Mouse (Mus musculus) liver, postnatal 0 days (tissue): ENCODE measurements around the gene Tns1. TPM values are rescaled to one million over a fixed set of nuclear protein-coding genes. Genes with fewer than 3 reads are reported as not detected.

Source experiments
- ATAC-seq: fragments of 200-750 bp; cut with Nextera tagmentation; 2 replicates; pipeline ENCODE4 v1.8.0; 2017; ENCODE audit warnings: mild to moderate bottlenecking, moderate library complexity
- DNase-seq: peaks from one replicate; pipeline ENCODE4 v3.0.0-alpha.2; 2016
- H3K27ac ChIP-seq: fragments of 300-500 bp; sonication (generic); 2 replicates; pipeline ENCODE4 v1.5.1; 2014; ENCODE audit warnings: antibody characterized with exemption, moderate library complexity, mild to moderate bottlenecking, low read depth
- H3K27me3 ChIP-seq: fragments of 300-500 bp; sonication (generic); 2 replicates; pipeline ENCODE4 v1.6.1; 2014; ENCODE audit warnings: low read length, control low read depth, mixed read lengths; ENCODE audit not compliant: insufficient read depth
- H3K36me3 ChIP-seq: fragments of 300-500 bp; sonication (generic); replicated peaks from 2 replicates; pipeline ENCODE4 v1.6.1; 2014; ENCODE audit warnings: mild to moderate bottlenecking, control low read depth, low read length, moderate library complexity, mixed read lengths; ENCODE audit not compliant: insufficient read depth
- H3K4me1 ChIP-seq: fragments of 300-500 bp; sonication (generic); 2 replicates; pipeline ENCODE4 v1.6.1; 2014; ENCODE audit warnings: antibody characterized with exemption, mild to moderate bottlenecking, control low read depth; ENCODE audit not compliant: insufficient read depth
- H3K4me2 ChIP-seq: fragments of 300-500 bp; sonication (generic); 2 replicates; pipeline ENCODE4 v1.6.1; 2014; ENCODE audit warnings: low read depth, mild to moderate bottlenecking, low read length, moderate library complexity, mixed read lengths
- H3K4me3 ChIP-seq: fragments of 300-500 bp; sonication (generic); 2 replicates; pipeline ENCODE4 v1.5.1; 2014; ENCODE audit warnings: low read depth, low read length
- H3K9ac ChIP-seq: fragments of 300-500 bp; sonication (generic); replicated peaks from 2 replicates; pipeline ENCODE4 v1.6.1; 2014; ENCODE audit warnings: mild to moderate bottlenecking, moderate library complexity
- H3K9me3 ChIP-seq: fragments of 300-500 bp; sonication (generic); 2 replicates; pipeline ENCODE4 v1.6.1; 2016; ENCODE audit warnings: mild to moderate bottlenecking, control low read depth, low read length, mixed read lengths
- CTCF ChIP-seq: sonication (generic); IDR thresholded peaks from 2 replicates; pipeline ENCODE4 v1.5.1; 2016; ENCODE audit warnings: antibody characterized with exemption, low read depth
- EP300 ChIP-seq: IDR thresholded peaks from 2 replicates; pipeline ENCODE4 v1.6.1; 2016; ENCODE audit warnings: antibody characterized with exemption, low read depth, mild to moderate bottlenecking
- WGBS: fragments of 180-500 bp; shearing (Covaris S2); extraction: QIAGEN DNeasy Blood & Tissue Kit; methylation state at CpG from one replicate; pipeline ENCODE4 v1.1.7; 2014; ENCODE audit not compliant: insufficient replicate concordance; 5-methylcytosine and 5-hydroxymethylcytosine counted together
- polyA plus RNA-seq: library from polyadenylated mRNA; unstranded; fragments of >200 nt; fragmentation: Nextera tagmentation; extraction: Ambion mirVana; gene quantifications from 2 replicates; pipeline ENCODE4 v1.2.1, GENCODE M21; 2015

Tns1 gene
- polyA plus RNA-seq, 1 experiment from 2014 or later, result 12.1 TPM

GRCm38 (mm10) chr1:73952598-73952997 lies 171.7 kb downstream of the Tns1 start:
- no peak overlapping the region for H3K9ac ChIP-seq
- ATAC-seq (no peak), DNase-seq (no peak)
- peaks cover 22% of the 10 kb centered on the region for H3K36me3 ChIP-seq
- H3K27ac ChIP-seq, result no peak overlapping the region
- TF ChIP-seq EP300, result no peak
- no peak for TF ChIP-seq CTCF
- H3K9me3 ChIP-seq, result no peaks in the 10 kb centered on the region
- 90% methylated on average over 10 of the region's 10 CpGs for WGBS
- H3K4me2 ChIP-seq, result no peak overlapping the region
- H3K27me3 ChIP-seq, result no peaks in the 10 kb centered on the region
- no peak overlapping the region for H3K4me3 ChIP-seq
- no peaks in the 10 kb centered on the region; the same call in 1 of the 2 replicates for H3K4me1 ChIP-seq

DNA sequence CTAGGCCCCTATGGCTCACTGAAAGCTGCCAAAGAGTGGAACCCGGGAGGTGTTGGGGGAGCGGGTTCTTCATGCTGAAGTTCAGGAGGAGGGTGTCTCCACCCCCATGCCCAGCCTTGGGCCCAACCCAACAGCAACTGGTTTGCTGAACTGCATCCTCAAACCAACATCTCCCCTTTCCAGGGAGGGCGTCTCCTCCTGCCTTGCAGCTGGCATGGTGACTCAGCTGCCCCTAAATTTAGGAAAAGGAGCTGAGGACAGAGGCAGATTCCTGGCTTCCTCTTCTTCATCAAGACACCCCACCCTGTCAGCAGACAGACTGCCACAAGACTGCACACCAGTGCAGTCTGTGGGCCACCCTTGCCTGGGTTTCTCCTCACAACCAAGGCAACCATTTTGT lies 173.1 kb downstream of the Tns1 start:
- Histone ChIP-seq H3K4me2 (no peak overlapping the region), H3K9ac (no peak overlapping the region), H3K27me3 (no peaks in the 10 kb centered on the region), H3K36me3 (peaks cover 22% of the 10 kb centered on the region), H3K4me3 (no peak overlapping the region), H3K9me3 (no peaks in the 10 kb centered on the region), H3K27ac (no peak overlapping the region), H3K4me1 (no peaks in the 10 kb centered on the region; the same call in 1 of the 2 replicates)
- DNase-seq (no peak), ATAC-seq (no peak)
- no peak for TF ChIP-seq CTCF
- no peak for TF ChIP-seq EP300
- WGBS, result 93% methylated on average over 3 of the region's 3 CpGs

- H3K4me2 ChIP-seq, result no peak overlapping the region
- 79% methylated on average over 5 of the region's 5 CpGs for WGBS
- ATAC-seq, result no peak
- no peaks in the 10 kb centered on the region for H3K9me3 ChIP-seq
- no peak overlapping the region for H3K4me3 ChIP-seq
- H3K9ac ChIP-seq, result no peak overlapping the region
- TF ChIP-seq CTCF (no peak), EP300 (no peak)
- H3K27me3 ChIP-seq, result no peaks in the 10 kb centered on the region
- peaks cover 18% of the 10 kb centered on the region for H3K36me3 ChIP-seq
- H3K4me1 ChIP-seq, result no peaks in the 10 kb centered on the region
- DNase-seq, result no peak
- no peak overlapping the region for H3K27ac ChIP-seq
These were observed 175.5 kb downstream of the Tns1 start for GRCm38 (mm10) chr1:73948757-73949156.

DNA sequence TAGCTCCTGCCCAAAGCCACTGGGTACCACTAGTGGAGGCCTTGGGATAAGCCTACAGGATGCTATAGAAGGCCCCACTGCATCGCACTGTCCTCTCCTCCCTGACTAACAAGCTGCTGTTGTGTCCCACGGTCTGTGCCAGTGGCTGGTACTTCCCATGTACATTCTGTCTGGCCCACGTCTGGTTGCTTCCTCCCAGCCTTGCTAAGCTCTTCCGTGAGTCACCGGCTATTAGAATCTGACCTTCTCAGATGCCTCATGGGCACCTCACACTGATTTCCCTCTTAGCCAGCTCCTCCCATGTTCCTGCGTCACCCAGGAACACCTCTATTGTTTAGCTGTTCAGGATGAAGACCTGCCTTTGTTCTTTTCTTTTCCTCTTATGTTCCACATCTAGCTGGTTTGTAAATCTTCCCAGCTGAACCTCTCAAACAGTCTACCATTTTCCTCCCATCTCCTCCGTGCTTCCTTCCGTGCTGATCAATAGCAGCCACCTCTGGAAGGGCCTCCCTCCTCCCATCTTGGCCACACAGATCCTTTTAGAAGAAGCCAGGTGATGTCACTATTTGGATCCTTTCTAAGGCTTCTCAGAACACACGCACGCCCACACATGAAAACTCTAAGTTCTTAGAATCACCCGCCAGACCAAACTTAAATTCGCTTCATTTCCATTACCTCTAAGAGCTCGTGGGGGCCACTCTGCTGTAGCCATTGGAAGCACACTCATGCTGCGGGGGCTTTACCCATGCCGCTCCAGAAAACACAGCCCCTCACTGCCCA lies 176.5 kb downstream of the Tns1 start:
- DNase-seq (no peak), ATAC-seq (no peak)
- Histone ChIP-seq H3K36me3 (0 out of 2 replicates have a peak, but pooled peaks cover 7% of the 10 kb centered on the region), H3K4me1 (no peaks in the 10 kb centered on the region), H3K27me3 (no peaks in the 10 kb centered on the region), H3K4me3 (no peak overlapping the region), H3K9me3 (no peaks in the 10 kb centered on the region), H3K27ac (no peak overlapping the region), H3K4me2 (no peak overlapping the region), H3K9ac (no peak overlapping the region)
- TF ChIP-seq EP300 (no peak), CTCF (no peak)
- WGBS, result 76% methylated on average over 15 of the region's 15 CpGs

DNA sequence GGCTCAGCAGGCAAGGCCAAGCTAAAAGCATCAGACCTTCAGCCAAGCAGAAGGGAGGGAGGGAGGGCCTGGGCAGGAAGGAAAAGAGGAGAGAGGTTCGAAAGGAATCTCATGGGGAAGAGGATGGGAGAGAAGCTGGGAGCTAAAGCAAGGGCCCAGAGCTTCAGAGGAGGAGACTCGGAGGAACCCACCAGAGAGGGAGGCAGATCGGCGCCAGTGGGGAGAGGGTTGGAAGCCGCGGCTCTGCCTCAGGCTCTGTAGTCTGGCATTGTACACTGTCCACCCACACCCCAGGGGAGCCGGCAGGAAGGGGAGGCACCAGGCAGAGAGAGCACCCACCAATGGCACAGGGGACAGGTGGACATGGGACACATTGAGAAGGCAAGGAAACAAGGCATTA lies 177.5 kb downstream of the Tns1 start:
- no peaks in the 10 kb centered on the region for H3K4me1 ChIP-seq
- H3K36me3 ChIP-seq, result 0 out of 2 replicates have a peak, but pooled peaks cover 3% of the 10 kb centered on the region
- ATAC-seq, result no peak
- 75% methylated on average over 7 of the region's 7 CpGs for WGBS
- no peaks in the 10 kb centered on the region for H3K9me3 ChIP-seq
- DNase-seq, result no peak
- no peak overlapping the region for H3K4me3 ChIP-seq
- no peaks in the 10 kb centered on the region for H3K27me3 ChIP-seq
- no peak overlapping the region for H3K4me2 ChIP-seq
- no peak overlapping the region for H3K27ac ChIP-seq
- no peak overlapping the region for H3K9ac ChIP-seq
- TF ChIP-seq EP300 (no peak), CTCF (no peak)

GRCm38 (mm10) chr1:73944393-73944792 lies 179.9 kb downstream of the Tns1 start:
- 72% methylated on average over 3 of the region's 3 CpGs for WGBS
- Histone ChIP-seq H3K27ac (no peak overlapping the region), H3K4me1 (no peaks in the 10 kb centered on the region), H3K27me3 (no peaks in the 10 kb centered on the region), H3K9ac (no peak overlapping the region), H3K4me2 (no peak overlapping the region), H3K9me3 (no peaks in the 10 kb centered on the region), H3K36me3 (0 out of 2 replicates have a peak, but pooled peaks cover 3% of the 10 kb centered on the region), H3K4me3 (no peak overlapping the region)
- DNase-seq (no peak), ATAC-seq (no peak)
- TF ChIP-seq CTCF, result no peak
- no peak for TF ChIP-seq EP300
